Mouse (Mus musculus) layer of hippocampus, adult 9-10 months (tissue): ENCODE measurements around the gene Aox4.

ENCODE experiments used
- DNase-seq: peaks from one replicate; pipeline ENCODE4 v3.0.0; 2022; ENCODE audit warnings: low spot score

The Aox4 gene

DNA sequence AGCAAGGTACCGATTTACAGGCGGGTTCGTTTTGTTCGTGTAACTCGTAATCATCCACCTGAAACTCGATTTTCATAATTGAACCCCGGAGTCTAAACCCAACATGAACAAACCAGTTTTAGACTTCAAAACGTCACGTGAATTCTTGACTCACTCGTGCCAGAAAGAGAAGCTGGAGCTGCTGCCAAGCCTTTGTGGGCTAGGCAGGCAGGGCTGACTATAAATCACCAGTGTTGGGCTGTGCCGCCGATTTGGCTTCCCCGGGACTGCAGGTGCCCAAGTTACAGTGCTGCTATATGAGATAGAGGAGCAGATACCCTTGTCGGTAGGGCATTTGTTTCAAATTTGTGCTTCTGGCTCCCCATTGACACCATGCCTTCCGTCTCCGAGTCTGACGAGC lies at the start of gene Aox4:
Gene Aox4 (plus strand): TSS at position 195 of the 400 bp plus-strand sequence.
- peak; percentile 25 for DNase-seq

DNA sequence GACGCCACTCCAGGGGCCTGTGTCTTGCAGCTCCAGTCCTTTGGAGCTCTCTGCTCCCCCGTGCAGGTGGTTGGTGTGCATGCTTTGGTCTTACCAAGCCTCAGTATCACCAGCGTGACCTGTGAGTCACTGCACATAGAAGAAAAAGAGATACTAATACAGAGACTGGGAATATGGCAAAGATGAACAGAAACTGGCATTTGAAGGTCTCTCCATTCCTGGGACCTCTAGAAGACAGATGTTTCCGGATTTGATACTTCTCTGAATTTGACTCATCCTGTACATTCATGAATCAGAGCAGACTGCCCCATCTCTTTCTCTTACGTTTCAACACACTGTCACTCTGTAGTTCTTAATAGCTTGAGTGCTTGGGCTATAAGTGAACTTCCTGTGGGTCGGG lies 40.3 kb upstream of the Aox4 start:
- DNase-seq, result no peak

DNA sequence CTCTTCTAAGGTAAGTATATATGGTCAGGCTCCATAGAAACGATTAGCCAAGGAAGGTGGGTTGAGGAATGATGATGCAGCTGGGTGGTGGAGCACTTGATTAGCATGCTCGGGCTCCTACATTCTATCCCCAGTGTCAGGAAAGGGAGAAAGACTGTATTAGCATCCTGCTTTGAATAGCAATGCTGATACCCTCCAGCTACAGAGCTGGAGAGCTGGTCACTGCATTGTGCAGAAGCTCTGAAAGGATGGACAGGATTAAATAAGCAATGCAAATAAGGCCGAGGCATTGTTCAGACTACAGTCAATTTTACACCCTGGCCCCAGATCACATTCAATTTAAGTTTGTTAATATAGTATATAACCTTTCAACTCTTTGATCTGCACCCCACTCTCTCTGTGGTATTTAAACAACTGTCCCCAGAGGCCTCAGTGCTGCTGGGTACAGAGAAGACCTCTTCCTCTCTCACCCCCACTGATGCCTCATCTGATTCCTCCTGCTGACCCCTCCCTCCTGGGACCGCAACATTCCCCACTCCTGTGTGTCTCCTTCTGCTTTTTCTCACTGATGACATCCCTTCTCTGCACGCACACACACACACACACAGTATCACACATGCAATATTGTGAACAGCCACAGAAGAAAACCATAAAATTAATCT lies 21.6 kb upstream of the Aox4 start:
- no peak for DNase-seq

- no peak for DNase-seq
Measured at GRCm38 (mm10) chr1:58194317-58194716, 15.9 kb upstream of the Aox4 start.

DNA sequence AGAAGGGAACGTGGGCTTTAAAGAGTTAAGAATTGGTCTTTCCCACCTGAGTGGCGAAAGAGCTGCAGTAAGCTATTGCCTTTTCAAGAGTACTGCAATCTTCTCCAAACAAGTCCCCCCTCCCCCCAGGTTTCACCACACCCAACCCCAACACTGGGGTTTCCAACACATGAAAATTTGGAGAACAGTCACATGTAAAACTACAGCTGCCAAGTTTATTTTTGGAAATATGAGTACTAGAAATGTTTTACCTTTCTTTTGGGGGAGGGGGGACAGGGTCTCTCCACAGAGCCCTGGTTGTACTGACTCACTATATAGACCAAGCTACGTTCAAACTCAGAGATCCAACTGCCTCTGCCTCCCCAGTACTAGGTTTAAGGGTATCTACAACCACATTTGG lies 15.2 kb upstream of the Aox4 start:
- no peak for DNase-seq

- no peak for DNase-seq
Measured at GRCm38 (mm10) chr1:58195541-58195940, 14.7 kb upstream of the Aox4 start.

- no peak for DNase-seq
Measured at GRCm38 (mm10) chr1:58197023-58197422, 13.2 kb upstream of the Aox4 start.

DNA sequence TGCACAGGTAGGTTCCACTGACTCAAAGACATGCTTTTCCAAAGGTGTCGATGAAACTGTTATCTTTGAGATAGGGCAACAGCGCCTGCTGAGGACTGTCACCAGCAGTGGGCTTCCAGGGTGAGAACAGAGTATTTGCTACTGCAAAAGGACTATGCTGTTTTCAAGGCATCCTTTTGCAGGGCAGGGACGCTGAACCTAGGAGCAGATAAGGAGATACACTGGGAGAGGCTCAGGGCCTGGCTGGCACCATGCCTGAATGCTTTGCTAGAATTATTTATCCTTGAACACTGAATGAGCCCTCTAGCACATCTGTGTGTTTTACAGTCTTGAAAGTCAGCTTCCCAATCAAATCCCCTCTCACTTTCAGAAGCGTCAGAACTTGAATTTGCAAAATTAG lies 11.8 kb upstream of the Aox4 start:
- no peak for DNase-seq

GRCm38 (mm10) chr1:58212805-58213204 lies 2.6 kb downstream of the Aox4 start:
- no peak for DNase-seq

GRCm38 (mm10) chr1:58213838-58214237 lies 3.6 kb downstream of the Aox4 start:
- DNase-seq, result no peak

DNA sequence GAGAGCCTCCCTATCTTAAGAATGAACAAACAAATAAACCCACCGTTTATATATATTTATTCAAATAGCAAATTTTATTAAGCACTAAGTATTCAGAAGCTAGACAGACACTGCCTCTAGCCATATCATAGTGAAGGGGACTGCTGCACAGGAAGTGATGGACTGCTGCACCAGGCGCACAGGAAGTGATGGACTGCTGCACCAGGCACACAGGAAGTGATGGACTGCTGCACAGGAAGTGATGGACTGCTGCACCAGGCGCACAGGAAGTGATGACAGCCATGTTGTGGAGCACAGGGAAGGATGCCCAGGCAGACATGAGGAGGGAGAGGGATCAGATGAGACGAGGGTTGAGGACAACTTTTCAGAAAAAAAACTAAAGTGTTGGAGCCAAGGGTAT lies 5.2 kb downstream of the Aox4 start:
- DNase-seq, result no peak

- no peak for DNase-seq
Measured at GRCm38 (mm10) chr1:58215956-58216532, 5.8 kb downstream of the Aox4 start.

GRCm38 (mm10) chr1:58221070-58221469 lies 10.9 kb downstream of the Aox4 start:
- no peak for DNase-seq

DNA sequence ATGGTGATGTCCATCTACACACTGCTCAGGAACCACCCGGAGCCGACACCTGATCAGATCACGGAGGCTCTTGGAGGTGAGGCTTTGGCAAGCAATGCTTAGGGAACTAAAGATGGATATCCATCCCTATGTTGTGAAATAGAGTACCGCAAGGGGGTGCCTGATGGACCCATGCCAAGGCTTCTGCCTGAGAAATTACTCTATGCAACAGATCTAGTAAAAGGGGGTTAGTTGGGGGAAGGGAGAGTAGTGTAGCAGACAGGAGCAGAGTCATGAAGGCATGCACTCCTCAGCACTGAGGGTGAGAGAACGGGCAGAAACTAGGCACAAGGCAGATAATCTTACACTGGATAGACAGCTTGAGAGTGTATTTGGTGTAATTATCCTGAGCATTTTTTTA lies 11.7 kb downstream of the Aox4 start:
- DNase-seq, result no peak

GRCm38 (mm10) chr1:58228086-58228485 lies 17.9 kb downstream of the Aox4 start:
- no peak for DNase-seq

DNA sequence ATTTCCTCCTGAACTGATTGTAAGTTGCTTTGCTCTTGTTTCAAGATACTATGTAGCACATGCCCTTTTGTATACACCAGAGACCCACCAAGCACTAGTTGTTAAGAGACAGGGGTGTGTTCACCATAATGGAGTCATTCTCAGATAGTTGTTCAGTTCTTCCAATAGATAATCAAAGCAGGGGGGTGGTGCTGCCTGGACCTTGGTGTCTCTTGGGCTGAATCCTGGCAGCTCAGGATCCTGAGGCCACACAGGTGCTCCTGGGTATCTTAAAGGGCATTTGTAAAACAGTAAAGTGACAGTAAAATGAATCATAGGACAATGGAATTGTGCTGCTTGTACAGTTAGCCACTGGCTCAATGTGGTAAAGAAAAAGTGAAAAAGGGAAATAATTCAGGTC lies 18.7 kb downstream of the Aox4 start:
- no peak for DNase-seq

DNA sequence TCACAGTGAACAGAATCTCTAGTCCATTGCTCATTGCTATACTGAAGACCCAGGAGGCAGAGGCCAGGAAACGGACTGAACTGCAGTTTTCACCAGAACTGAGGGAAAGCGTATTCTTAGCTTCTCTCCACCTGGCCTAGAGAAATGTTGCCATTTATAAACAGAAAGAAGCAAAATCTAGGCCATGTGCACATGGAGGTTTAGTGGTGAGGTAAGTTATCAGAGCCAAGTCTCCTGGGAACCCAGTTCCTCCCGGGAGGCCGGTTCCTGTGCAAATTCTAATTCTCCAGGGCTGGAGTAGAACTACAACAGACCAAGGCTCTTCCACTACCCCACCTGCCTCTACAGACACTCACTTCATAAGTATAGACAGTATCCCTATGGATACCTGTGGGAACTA lies 19.6 kb downstream of the Aox4 start:
- DNase-seq, result no peak

GRCm38 (mm10) chr1:58230542-58230941 lies 20.3 kb downstream of the Aox4 start:
- no peak for DNase-seq

DNA sequence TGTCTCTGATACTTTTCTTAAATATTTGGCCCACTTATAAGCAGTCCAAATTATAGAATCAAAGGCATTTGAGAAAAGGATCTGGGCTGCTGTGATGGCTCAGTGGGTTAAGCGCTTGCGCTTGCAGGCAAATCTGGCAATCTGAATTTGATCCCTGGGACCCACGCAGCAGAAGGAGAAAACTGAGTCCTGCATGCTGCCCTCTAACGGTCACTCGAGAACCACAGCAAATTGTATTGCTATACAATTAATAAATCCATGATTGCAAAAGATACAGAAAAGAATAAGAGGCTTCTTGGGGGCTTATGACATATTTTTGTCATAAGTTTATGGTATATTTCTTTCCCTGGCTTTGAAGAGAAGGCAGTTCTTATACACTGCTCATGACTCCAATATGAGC lies 25.2 kb downstream of the Aox4 start:
- no peak for DNase-seq

DNA sequence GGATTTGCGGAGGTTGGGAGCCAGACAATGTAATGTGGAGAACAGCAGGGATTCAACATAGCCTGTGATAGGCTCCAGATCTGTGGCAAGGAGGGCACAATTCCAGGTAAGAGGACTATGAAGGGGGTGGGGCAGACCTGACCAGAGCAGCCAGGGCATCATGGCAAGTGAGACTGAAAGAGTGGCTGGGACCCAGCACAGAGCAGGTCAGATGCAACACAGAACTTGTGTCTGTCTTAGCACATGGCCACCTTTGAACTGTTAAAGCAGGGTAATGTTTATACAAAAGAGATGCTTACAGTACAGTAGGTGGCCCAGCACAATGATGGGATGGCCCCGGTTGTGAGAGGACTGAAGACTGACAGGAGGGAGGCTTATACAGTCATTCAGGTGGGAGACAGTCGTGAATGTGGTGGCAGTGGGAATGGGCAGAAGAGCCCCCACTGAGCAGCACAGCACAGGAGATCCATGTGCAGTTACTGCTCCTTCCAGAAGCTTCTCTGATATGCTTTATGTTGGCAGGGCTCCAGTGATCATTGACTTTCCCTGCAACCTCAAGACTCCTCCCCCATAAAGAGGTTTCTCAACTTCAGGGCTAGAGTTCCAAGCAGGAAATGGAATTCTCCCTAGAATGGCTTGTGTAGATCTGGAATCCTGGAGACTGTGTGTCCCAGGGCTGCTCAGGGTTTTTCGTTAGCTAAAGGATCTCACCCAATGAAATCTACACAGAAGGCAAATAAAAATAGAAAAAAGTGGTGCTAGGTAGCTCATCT lies 27.5 kb downstream of the Aox4 start:
- DNase-seq, result no peak

GRCm38 (mm10) chr1:58238440-58238839 lies 28.2 kb downstream of the Aox4 start:
- no peak for DNase-seq

DNA sequence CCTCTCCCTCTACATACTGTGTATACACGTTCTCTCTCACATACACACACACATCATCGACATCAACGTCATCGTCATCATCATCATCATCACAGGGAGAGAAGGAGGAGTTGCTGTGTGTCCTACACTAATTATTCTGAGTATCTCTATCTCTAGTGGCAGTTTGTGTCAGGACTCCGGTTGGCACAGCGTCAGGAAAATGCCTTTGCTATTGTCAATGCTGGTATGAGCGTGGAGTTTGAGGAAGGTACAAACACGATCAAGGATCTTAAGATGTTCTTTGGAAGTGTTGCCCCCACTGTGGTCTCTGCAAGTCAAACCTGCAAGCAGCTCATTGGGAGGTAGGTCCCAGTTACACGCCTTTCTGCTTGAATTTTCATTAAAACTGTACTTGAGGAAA lies 28.8 kb downstream of the Aox4 start:
- no peak for DNase-seq

DNA sequence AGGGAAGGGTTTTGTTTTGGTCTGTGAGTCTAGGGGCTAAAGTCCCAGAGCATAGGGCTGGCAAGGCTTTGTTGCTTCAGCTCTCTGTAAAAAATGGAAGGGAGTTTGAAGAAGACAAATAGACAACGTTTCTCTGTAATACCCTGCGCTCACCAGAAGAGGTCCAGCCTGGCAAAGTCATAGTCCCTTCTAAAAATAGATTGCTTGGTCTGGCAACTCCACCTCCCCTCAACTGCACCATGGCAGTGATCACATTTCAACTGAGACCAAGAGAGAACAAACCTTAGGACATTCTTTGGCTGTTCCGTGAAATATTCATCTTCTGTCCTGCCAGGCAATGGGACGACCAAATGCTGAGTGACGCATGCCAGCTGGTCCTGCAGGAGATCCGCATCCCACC lies 30.1 kb downstream of the Aox4 start:
- DNase-seq, result no peak

GRCm38 (mm10) chr1:58244487-58244886 lies 34.3 kb downstream of the Aox4 start:
- DNase-seq, result no peak
